Mouse (Mus musculus) pancreas, adult 10 weeks (tissue): ENCODE data around the gene Cpne2. TPM values are rescaled to one million over a fixed set of nuclear protein-coding genes. Genes with fewer than 3 reads are reported as not detected.

ENCODE experiments used
- polyA plus RNA-seq: library from polyadenylated mRNA; stranded (reverse); fragments of 350-450 nt; fragmentation: Illumina TruSeq; extraction: RNeasy Lipid Tissue Mini Kit (QIAGEN cat#74804); gene quantifications from one replicate; pipeline ENCODE4 v1.2.3, GENCODE M21; 2015; ENCODE audit warnings: low read depth, low replicate concordance; ENCODE audit not compliant: insufficient read depth

Cpne2 gene
- 5.5 TPM for polyA plus RNA-seq

DNA sequence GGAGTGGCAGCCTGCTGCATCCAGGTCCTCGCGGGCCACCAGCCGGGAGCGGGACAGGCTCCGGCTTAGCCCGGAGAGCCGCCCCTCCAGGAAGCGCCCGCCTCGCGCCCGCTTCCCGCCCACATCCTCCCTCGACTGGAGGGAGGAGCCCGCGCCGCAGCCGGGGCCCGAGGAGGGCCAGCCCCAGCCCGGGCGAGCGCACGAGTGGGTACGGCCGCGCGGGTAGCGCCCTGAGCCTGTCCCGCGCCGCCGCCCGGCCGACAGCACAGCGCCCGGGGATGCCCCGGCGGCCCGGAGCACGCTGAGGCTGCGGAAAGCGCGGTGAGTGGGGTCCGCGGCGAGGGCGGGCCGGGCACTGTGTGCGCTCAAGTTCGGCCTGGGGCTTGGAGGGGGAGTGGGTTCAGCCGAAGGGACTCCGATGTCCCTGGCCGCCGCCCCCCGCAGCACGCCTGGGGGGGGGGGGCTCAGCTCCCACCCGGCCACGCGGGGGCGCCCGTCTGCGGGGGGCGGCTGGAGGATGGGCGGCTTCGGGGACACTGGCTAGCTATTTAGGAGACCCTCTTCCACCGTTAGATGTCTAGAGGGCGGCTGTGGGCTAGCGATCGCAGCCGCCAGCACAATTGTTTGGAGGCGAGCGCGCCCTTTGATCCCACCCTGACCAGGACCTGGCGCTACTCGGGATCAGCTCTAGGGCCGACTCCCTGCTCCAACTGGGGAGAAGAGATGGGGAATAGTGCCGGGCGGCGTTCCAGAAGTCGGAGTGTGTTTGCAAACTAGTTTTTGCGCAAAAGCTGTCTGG, at the start of gene Cpne2:
Cpne2 (plus strand) TSS at position 118 of the 799 bp plus-strand sequence.

DNA sequence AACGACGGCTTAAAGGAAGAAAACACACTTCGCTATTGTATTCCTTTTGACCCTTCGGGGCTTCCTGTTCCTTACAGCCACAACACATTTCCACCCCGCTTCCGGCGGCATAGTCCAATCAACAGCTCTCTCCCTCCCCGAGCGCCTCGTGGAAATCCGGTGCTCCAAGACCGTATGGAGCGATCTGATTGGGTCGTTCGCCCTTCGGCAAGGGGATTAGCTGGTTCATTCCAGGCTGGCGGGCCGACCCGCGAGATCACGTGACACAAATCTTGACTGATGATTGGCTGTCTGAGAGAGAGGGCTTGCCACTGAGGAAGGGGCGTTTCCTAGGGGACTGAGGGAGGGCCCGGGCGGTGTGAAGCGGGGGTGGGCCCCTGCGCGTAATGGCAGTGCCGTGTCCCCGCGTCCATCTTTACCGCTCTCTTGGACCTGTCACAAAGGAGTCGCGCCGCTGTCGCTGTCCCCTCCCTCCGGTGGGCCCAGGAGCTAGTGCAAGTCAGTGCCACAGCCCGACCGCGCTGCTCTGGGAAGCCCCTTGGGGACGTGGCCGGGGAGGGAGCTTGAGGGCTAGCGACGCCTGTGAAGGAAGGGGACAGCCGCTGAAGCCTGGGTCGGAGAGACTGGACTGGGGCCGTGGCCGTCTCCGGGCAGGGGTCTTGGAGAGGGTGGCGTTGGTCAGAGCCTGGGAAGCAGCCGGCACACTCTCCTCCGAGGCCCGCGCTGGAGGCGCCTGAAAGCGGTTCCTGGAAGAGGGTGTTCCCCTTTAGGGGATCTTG, 69.0 kb downstream of the Cpne2 start, which contains the start of the genes Rspry1 and Fam192a:
Rspry1 (plus strand) TSS at position 331 of the 779 bp plus-strand sequence.
Fam192a (minus strand) TSS at position 391 of the 779 bp plus-strand sequence.

Other genes starting within 250 kb of the Cpne2 start
- not detected for gene Slc12a3, start 203.8 kb upstream of the Cpne2 start, polyA plus RNA-seq
- 324 TPM for gene Herpud1, start 146.6 kb upstream of the Cpne2 start, polyA plus RNA-seq
- gene Nlrc5, start 98.6 kb upstream of the Cpne2 start, polyA plus RNA-seq: 1.9 TPM
- gene Rspry1, start 68.9 kb downstream of the Cpne2 start, polyA plus RNA-seq: 4.0 TPM
- gene Fam192a, start 69.0 kb downstream of the Cpne2 start, polyA plus RNA-seq: 6.3 TPM
- 18.1 TPM for gene Arl2bp, start 133.6 kb downstream of the Cpne2 start, polyA plus RNA-seq
- not detected for gene Pllp, start 163.3 kb downstream of the Cpne2 start, polyA plus RNA-seq
- not detected for gene Ccl22, start 212.6 kb downstream of the Cpne2 start, polyA plus RNA-seq
- 5.9 TPM for gene Cx3cl1, start 239.0 kb downstream of the Cpne2 start, polyA plus RNA-seq